ENCODE assay signal across 8 mouse cellular contexts in the genomic region with DNA sequence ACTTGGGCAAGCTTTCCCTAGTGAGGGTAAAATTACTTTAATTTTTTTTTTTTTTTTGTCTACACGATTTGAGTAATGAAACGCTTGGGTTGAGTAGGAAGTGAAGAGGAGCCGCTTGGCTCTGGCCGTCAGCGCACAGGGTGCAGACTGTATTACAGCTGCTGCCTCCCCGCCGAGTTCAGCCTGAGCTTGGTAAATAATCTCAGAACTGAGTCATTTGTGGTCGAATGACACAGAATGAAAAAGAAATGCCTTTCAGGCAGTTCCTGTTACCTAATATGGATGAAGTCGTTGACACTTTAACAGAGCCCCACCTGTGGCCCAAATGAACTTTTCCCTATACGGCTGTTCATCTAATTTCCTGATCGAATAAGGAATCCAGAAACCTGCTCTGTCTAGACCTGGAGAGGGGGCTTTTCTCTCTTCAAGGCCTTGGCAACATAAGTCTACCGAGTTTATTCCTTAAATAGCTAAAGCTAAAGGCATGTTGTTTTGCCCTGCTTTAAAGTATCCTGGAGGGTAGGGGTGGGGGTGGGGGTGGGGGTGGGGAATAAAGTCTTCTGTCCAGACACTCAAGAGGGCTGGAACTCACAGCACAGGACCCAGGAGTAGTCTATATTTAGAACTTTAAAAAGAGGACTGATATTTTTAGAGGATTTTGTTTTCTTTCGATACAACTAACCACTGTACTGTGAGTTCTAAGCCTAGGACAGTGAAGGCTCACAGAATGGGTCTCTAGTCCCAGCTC. TPM values are rescaled to one million over a fixed set of nuclear protein-coding genes. Genes with fewer than 3 reads are reported as not detected.
A peak's percentile ranks its signal among the peaks of the same experiment; 100 is the strongest.
DNase-seq lines count a peak whose midpoint lies in the region; ATAC-seq and TF ChIP-seq lines count a peak whose summit lies in the region.

No protein-coding gene starts in this region.

- TF ChIP-seq POLR2A in small intestine, adult 2 months (IDR thresholded peaks at IDR 0.05; ENCODE audit: low read depth, low read length), result no peak

- TF ChIP-seq CTCF in small intestine, adult 2 months (IDR thresholded peaks at IDR 0.05; ENCODE audit: extremely low read depth, insufficient read length, insufficient replicate concordance, low read depth, low read length), result no peak

- ATAC-seq in common myeloid progenitor, adult 5-6 weeks (replicated peaks; ENCODE audit: low read depth, poor library complexity, severe bottlenecking), result peak; percentile 80

- H3K4me3 ChIP-seq in small intestine, adult 2 months (ENCODE audit: low read depth, low read length), result no peak overlapping the region

- H3K4me1 ChIP-seq in small intestine, adult 2 months (ENCODE audit: control insufficient read depth, insufficient read depth, insufficient read length, low read length), result peaks cover 16% of the 10 kb centered on the region

- peak; percentile 25 for DNase-seq in thymus, postnatal 14 days
- DNase-seq in thymus, postnatal 10 days (ENCODE audit: low spot score in 2 of 2), result no peak
- DNase-seq in induced T-regulatory cell, adult 2 months (ENCODE audit: low read depth), result peak; percentile 93
- DNase-seq in liver, result peak; percentile 29
- no peak for DNase-seq in c-Kit-positive CD71-positive TER-119-positive erythroid progenitor cells, embryonic 14.5 days (ENCODE audit: low spot score)
- no peak for DNase-seq in retina, postnatal 1 day

- H3K36me3 ChIP-seq in small intestine, adult 2 months (ENCODE audit: control insufficient read depth, insufficient read depth, low read length), result no peaks in the 10 kb centered on the region

- peak overlapping the region; percentile 84 for H3K27ac ChIP-seq in small intestine, adult 2 months (ENCODE audit: insufficient read depth, low read depth, low read length)

- 3% methylated on average over 13 of the region's 13 CpGs for WGBS in small intestine, adult 2 months

- H3K27me3 ChIP-seq in small intestine, adult 2 months (ENCODE audit: control insufficient read depth, insufficient read depth, low read length), result no peaks in the 10 kb centered on the region

RNA-seq across cellular contexts. Expression of a gene that starts 54.8 kb away (rescaled TPM):
- 0.05 and 0.59 TPM in 2 replicates for total RNA-seq in common myeloid progenitor, adult 5-6 weeks (2017)
- 6.6 and 26.7 TPM in 2 replicates for polyA plus RNA-seq in small intestine, adult 2 months (2012; rRNA removed)

Comparison
In these comparisons a context has a peak if more than half of its experiments do, and no peak if none do; other contexts are left out.
1. DNase-seq: peak in thymus, postnatal 14 days (single experiment), induced T-regulatory cell, adult 2 months (single experiment) and liver (single experiment); none in thymus, postnatal 10 days (0 of 2), c-Kit-positive CD71-positive TER-119-positive erythroid progenitor cells, embryonic 14.5 days (single experiment) and retina, postnatal 1 day (single experiment).